Comparison of ENCODE assay signal across 10 mouse cellular contexts in the genomic region with DNA sequence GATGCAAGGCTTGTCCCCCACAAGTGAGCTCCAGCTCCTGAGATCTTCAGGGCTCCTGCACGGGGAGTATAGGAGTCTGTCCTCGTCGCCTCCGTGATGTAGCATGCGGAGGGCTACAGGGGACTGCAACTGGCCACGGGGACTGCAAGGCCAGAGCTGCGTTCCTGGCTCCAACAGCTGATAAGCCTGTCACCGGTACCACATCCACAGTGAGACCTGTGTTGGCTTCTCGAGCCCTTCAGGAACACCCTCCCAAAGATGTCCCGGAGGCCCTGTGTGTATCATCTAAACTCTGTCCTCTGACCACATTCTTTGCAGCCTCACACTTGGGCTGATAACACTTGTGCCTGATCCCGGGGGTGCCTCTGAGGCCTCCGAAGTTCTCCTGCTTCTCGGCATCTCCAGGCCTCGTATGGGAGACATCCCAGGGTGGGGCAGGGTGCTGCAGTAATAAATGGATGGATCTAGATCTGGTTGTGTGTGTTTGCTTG. TPM values are rescaled to one million over a fixed set of nuclear protein-coding genes. Genes with fewer than 3 reads are reported as not detected.
DNase-seq lines count a peak whose midpoint lies in the region; ATAC-seq and TF ChIP-seq lines count a peak whose summit lies in the region.
"Had no signal": no experiment of that assay in that cellular context is flagged by ENCODE, and none has a peak within 500 bp of the region (broad histone marks: within the 10 kb centered on the region; RNA-seq: fewer than 3 reads in every experiment).

No protein-coding gene starts in this region.

- peak overlapping the region; percentile 50 for H3K4me3 ChIP-seq in midbrain, embryonic 10.5 days
- H3K4me3 ChIP-seq in midbrain, postnatal 0 days (ENCODE audit: low read depth, low read length): no peak overlapping the region
- H3K4me3 ChIP-seq in embryonic facial prominence, embryonic 13.5 days: no peak overlapping the region
- H3K4me3 ChIP-seq in limb, embryonic 12.5 days (replicated peaks): 0 out of 2 replicates have a peak overlapping the region, but pooled peaks have one; percentile 1
- H3K4me3 ChIP-seq in midbrain, embryonic 16.5 days (ENCODE audit: low read depth, low read length): no peak overlapping the region
- H3K4me3 ChIP-seq: limb, embryonic 15.5 days had no signal

- no peak for DNase-seq in midbrain, embryonic 10.5 days (ENCODE audit: low spot score)
- no peak for DNase-seq in midbrain, postnatal 0 days (ENCODE audit: low spot score)
- DNase-seq in yolk sac, embryonic 10.5 days (ENCODE audit: low spot score): no peak
- no peak for DNase-seq in ovary, postnatal 10 days (ENCODE audit: low spot score)
- no peak for DNase-seq in right cerebral cortex, adult 2 months (ENCODE audit: low spot score in 2 of 2)

- peak overlapping the region; percentile 92 for H3K27ac ChIP-seq in midbrain, embryonic 10.5 days (replicated peaks)
- no peak overlapping the region for H3K27ac ChIP-seq in midbrain, postnatal 0 days (ENCODE audit: low read depth, low read length)
- no peak overlapping the region for H3K27ac ChIP-seq in embryonic facial prominence, embryonic 13.5 days
- H3K27ac ChIP-seq in limb, embryonic 12.5 days: no peak overlapping the region
- H3K27ac ChIP-seq in midbrain, embryonic 16.5 days (ENCODE audit: low read length): no peak overlapping the region; the same call in 1 of the 2 replicates
- H3K27ac ChIP-seq: kidney, postnatal 0 days; limb, embryonic 15.5 days had no signal

- 33% methylated on average over 14 of the region's 14 CpGs for WGBS in midbrain, embryonic 10.5 days
- 45% methylated on average over 14 of the region's 14 CpGs for WGBS in midbrain, postnatal 0 days
- WGBS in embryonic facial prominence, embryonic 13.5 days: 33% methylated on average over 14 of the region's 14 CpGs
- 30% methylated on average over 14 of the region's 14 CpGs for WGBS in limb, embryonic 12.5 days
- 35% methylated on average over 14 of the region's 14 CpGs for WGBS in midbrain, embryonic 16.5 days

- H3K36me3 ChIP-seq in midbrain, embryonic 10.5 days: no peaks in the 10 kb centered on the region
- H3K36me3 ChIP-seq in midbrain, postnatal 0 days (ENCODE audit: insufficient read depth, low read length): no peaks in the 10 kb centered on the region
- no peaks in the 10 kb centered on the region for H3K36me3 ChIP-seq in embryonic facial prominence, embryonic 13.5 days
- no peaks in the 10 kb centered on the region for H3K36me3 ChIP-seq in limb, embryonic 12.5 days
- no peaks in the 10 kb centered on the region for H3K36me3 ChIP-seq in midbrain, embryonic 16.5 days (ENCODE audit: control insufficient read depth, insufficient read depth, low read length)
- H3K36me3 ChIP-seq: limb, embryonic 15.5 days had no signal

- H3K4me1 ChIP-seq in midbrain, embryonic 10.5 days: peaks cover 58% of the 10 kb centered on the region
- H3K4me1 ChIP-seq in midbrain, postnatal 0 days (ENCODE audit: insufficient read depth, low read length): peaks cover 15% of the 10 kb centered on the region
- H3K4me1 ChIP-seq in embryonic facial prominence, embryonic 13.5 days: peaks cover 43% of the 10 kb centered on the region
- H3K4me1 ChIP-seq in limb, embryonic 12.5 days (replicated peaks): peaks cover 52% of the 10 kb centered on the region
- H3K4me1 ChIP-seq in midbrain, embryonic 16.5 days (ENCODE audit: control insufficient read depth, insufficient read depth, low read length): peaks cover 44% of the 10 kb centered on the region

- peaks cover 85% of the 10 kb centered on the region for H3K27me3 ChIP-seq in midbrain, embryonic 10.5 days (ENCODE audit: low read depth, poor library complexity, severe bottlenecking)
- H3K27me3 ChIP-seq in midbrain, postnatal 0 days (ENCODE audit: insufficient read depth, low read length): no peaks in the 10 kb centered on the region
- peaks cover 61% of the 10 kb centered on the region for H3K27me3 ChIP-seq in embryonic facial prominence, embryonic 13.5 days
- H3K27me3 ChIP-seq in limb, embryonic 12.5 days: peaks cover 30% of the 10 kb centered on the region
- H3K27me3 ChIP-seq in midbrain, embryonic 16.5 days (ENCODE audit: control insufficient read depth, insufficient read depth, low read depth, low read length): no peaks in the 10 kb centered on the region

- no peaks in the 10 kb centered on the region for H3K9me3 ChIP-seq in midbrain, embryonic 10.5 days (replicated peaks)
- no peaks in the 10 kb centered on the region for H3K9me3 ChIP-seq in midbrain, postnatal 0 days (ENCODE audit: low read length)
- H3K9me3 ChIP-seq in embryonic facial prominence, embryonic 13.5 days: no peaks in the 10 kb centered on the region
- no peaks in the 10 kb centered on the region for H3K9me3 ChIP-seq in limb, embryonic 12.5 days
- H3K9me3 ChIP-seq in midbrain, embryonic 16.5 days (replicated peaks; ENCODE audit: control insufficient read depth, low read length, poor library complexity, severe bottlenecking): no peaks in the 10 kb centered on the region
- H3K9me3 ChIP-seq: limb, embryonic 15.5 days had no signal

- H3K9ac ChIP-seq in midbrain, postnatal 0 days (replicated peaks; ENCODE audit: low read length, poor library complexity, severe bottlenecking): no peak overlapping the region
- H3K9ac ChIP-seq in embryonic facial prominence, embryonic 13.5 days: no peak overlapping the region
- no peak overlapping the region for H3K9ac ChIP-seq in limb, embryonic 12.5 days (replicated peaks)
- H3K9ac ChIP-seq in midbrain, embryonic 16.5 days (ENCODE audit: low read depth, low read length): peak overlapping the region; percentile 18; the same call in 1 of the 2 replicates
- H3K9ac ChIP-seq: limb, embryonic 15.5 days had no signal

- ATAC-seq in midbrain, postnatal 0 days (ENCODE audit: low FRiP score): no peak
- 0 out of 2 replicates have a peak, but pooled peaks have one; percentile 2 for ATAC-seq in embryonic facial prominence, embryonic 13.5 days (ENCODE audit: insufficient number of reproducible peaks, insufficient read depth, low FRiP score, low TSS enrichment, low read depth)
- no peak for ATAC-seq in limb, embryonic 12.5 days (ENCODE audit: insufficient number of reproducible peaks, insufficient read depth, low FRiP score, low TSS enrichment, low read depth)
- ATAC-seq in midbrain, embryonic 16.5 days: 0 out of 2 replicates have a peak, but pooled peaks have one; percentile 0

- no peak overlapping the region for H3K4me2 ChIP-seq in midbrain, postnatal 0 days (ENCODE audit: low read depth, low read length, poor library complexity, severe bottlenecking)
- peak overlapping the region; percentile 37; the same call in 1 of the 2 replicates for H3K4me2 ChIP-seq in embryonic facial prominence, embryonic 13.5 days
- H3K4me2 ChIP-seq in limb, embryonic 12.5 days: peak overlapping the region; percentile 37
- no peak overlapping the region for H3K4me2 ChIP-seq in midbrain, embryonic 16.5 days (ENCODE audit: low read length)

- no peak for TF ChIP-seq CTCF in midbrain, postnatal 0 days (IDR thresholded peaks at IDR 0.05)

RNA-seq across cellular contexts. Expression of gene Pou2f2, which starts 23.3 kb away (rescaled TPM):
- 13.6 and 26.5 TPM in 2 replicates for polyA plus RNA-seq in midbrain, embryonic 10.5 days (2016; fragmentation: Nextera tagmentation; extraction: Ambion mirVana)
- 7.6 and 9.0 TPM in 2 replicates for total RNA-seq in midbrain, postnatal 0 days (2014; rRNA removed)
- polyA plus RNA-seq in midbrain, postnatal 0 days (2015; fragmentation: Nextera tagmentation; extraction: Ambion mirVana): 28.9 and 35.9 TPM in 2 replicates
- polyA plus RNA-seq in embryonic facial prominence, embryonic 13.5 days (2015; fragmentation: Nextera tagmentation; extraction: Ambion mirVana): 0.91 and 1.3 TPM in 2 replicates
- polyA plus RNA-seq in limb, embryonic 12.5 days (2016; fragmentation: Nextera tagmentation; extraction: Ambion mirVana): 2.7 and 2.9 TPM in 2 replicates
- 42.9 and 56.4 TPM in 2 replicates for polyA plus RNA-seq in midbrain, embryonic 16.5 days (2015; fragmentation: Nextera tagmentation; extraction: Ambion mirVana)

Comparison
In these comparisons a context has a peak if more than half of its experiments do, and no peak if none do; other contexts are left out.
1. H3K4me3 ChIP-seq: peak in midbrain, embryonic 10.5 days (single experiment) and limb, embryonic 12.5 days (single experiment); none in midbrain, postnatal 0 days (single experiment), embryonic facial prominence, embryonic 13.5 days (single experiment) and midbrain, embryonic 16.5 days (single experiment).
2. ATAC-seq: peak in embryonic facial prominence, embryonic 13.5 days (single experiment) and midbrain, embryonic 16.5 days (single experiment); none in midbrain, postnatal 0 days (single experiment) and limb, embryonic 12.5 days (single experiment).
3. H3K4me2 ChIP-seq: peak in embryonic facial prominence, embryonic 13.5 days (single experiment) and limb, embryonic 12.5 days (single experiment); none in midbrain, postnatal 0 days (single experiment) and midbrain, embryonic 16.5 days (single experiment).